Mouse (Mus musculus) neural tube, embryonic 15.5 days (tissue): ENCODE results near the gene Rbfox1. TPM values are rescaled to one million over a fixed set of nuclear protein-coding genes. Genes with fewer than 3 reads are reported as not detected.

Experiments
- ATAC-seq: fragments of 200-750 bp; cut with Nextera tagmentation; 2 replicates; pipeline ENCODE4 v1.8.0; 2017; ENCODE audit warnings: mild to moderate bottlenecking, moderate TSS enrichment, moderate library complexity; ENCODE audit not compliant: low FRiP score
- H3K27ac ChIP-seq: fragments of 300-500 bp; sonication (generic); replicated peaks from 2 replicates; pipeline ENCODE4 v1.5.1; 2015; ENCODE audit warnings: mild to moderate bottlenecking, inconsistent platforms
- H3K27me3 ChIP-seq: fragments of 300-500 bp; sonication (generic); replicated peaks from 2 replicates; pipeline ENCODE4 v1.6.1; 2015; ENCODE audit warnings: inconsistent platforms
- H3K36me3 ChIP-seq: fragments of 300-500 bp; sonication (generic); 2 replicates; pipeline ENCODE4 v1.6.1; 2015; ENCODE audit warnings: inconsistent platforms
- H3K4me1 ChIP-seq: fragments of 300-500 bp; sonication (generic); 2 replicates; pipeline ENCODE4 v1.6.1; 2015; ENCODE audit warnings: inconsistent platforms
- H3K4me2 ChIP-seq: fragments of 300-500 bp; sonication (generic); 2 replicates; pipeline ENCODE4 v1.6.1; 2015; ENCODE audit warnings: inconsistent platforms, mild to moderate bottlenecking, moderate library complexity
- H3K4me3 ChIP-seq: fragments of 300-500 bp; sonication (generic); replicated peaks from 2 replicates; pipeline ENCODE4 v1.5.1; 2015; ENCODE audit warnings: mild to moderate bottlenecking, inconsistent platforms
- H3K9ac ChIP-seq: fragments of 300-500 bp; sonication (generic); replicated peaks from 2 replicates; pipeline ENCODE4 v1.6.1; 2015; ENCODE audit warnings: mild to moderate bottlenecking, inconsistent platforms
- H3K9me3 ChIP-seq: fragments of 300-500 bp; sonication (generic); replicated peaks from 2 replicates; pipeline ENCODE4 v1.6.1; 2016; ENCODE audit warnings: inconsistent platforms
- WGBS: fragments of 180-500 bp; shearing (Covaris S2); methylation state at CpG from one replicate; pipeline ENCODE4 v1.1.7; 2015; ENCODE audit warnings: mixed read lengths; 5-methylcytosine and 5-hydroxymethylcytosine counted together
- polyA plus RNA-seq: library from polyadenylated mRNA; unstranded; fragments of >200 nt; fragmentation: Nextera tagmentation; extraction: Ambion mirVana; gene quantifications from 2 replicates; pipeline ENCODE4 v1.2.1, GENCODE M21; 2015

Rbfox1 gene
- polyA plus RNA-seq, 1 experiment from 2014 or later: 351 TPM

- no peak for ATAC-seq
Measured at GRCm38 (mm10) chr16:6851393-6851792, 966.2 kb downstream of the Rbfox1 start.

GRCm38 (mm10) chr16:6853796-6854195 lies 968.6 kb downstream of the Rbfox1 start:
- Histone ChIP-seq H3K4me2 (no peak overlapping the region), H3K27me3 (no peaks in the 10 kb centered on the region), H3K27ac (no peak overlapping the region), H3K9ac (no peak overlapping the region), H3K9me3 (no peaks in the 10 kb centered on the region), H3K4me1 (peaks cover 6% of the 10 kb centered on the region; the same call in 1 of the 2 replicates), H3K4me3 (no peak overlapping the region), H3K36me3 (no peaks in the 10 kb centered on the region)
- WGBS: 74% methylated on average over 2 of the region's 2 CpGs
- ATAC-seq: no peak

More at GRCm38 (mm10) chr16:6851393-6851792, 966.2 kb downstream of the Rbfox1 start:
- no peak overlapping the region for H3K4me3 ChIP-seq
- no peaks in the 10 kb centered on the region for H3K27me3 ChIP-seq
- H3K4me1 ChIP-seq: peaks cover 6% of the 10 kb centered on the region; the same call in 1 of the 2 replicates
- no peaks in the 10 kb centered on the region for H3K9me3 ChIP-seq
- no peak overlapping the region for H3K27ac ChIP-seq
- WGBS: 17% methylated on average over 9 of the region's 9 CpGs
- H3K4me2 ChIP-seq: no peak overlapping the region
- no peak overlapping the region for H3K9ac ChIP-seq
- no peaks in the 10 kb centered on the region for H3K36me3 ChIP-seq

DNA sequence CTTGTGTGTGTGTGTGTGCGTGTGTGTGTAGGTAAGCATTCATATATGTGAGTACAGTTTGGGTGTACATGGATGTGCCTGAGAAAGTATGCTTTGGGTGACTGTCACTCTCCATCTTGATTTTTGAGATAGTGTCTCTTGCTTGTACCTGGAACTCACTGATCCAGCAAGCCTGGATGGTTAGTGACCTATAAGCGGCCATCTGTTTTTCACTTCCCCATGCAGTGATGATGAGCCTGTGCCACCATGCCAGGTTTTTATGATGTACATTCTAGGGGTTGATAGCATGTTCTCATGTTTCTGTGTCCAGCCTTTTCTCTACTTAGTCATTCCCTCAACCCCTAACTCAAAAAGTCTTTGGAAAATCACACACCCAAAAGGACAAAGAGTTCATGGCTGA lies 976.5 kb downstream of the Rbfox1 start:
- H3K36me3 ChIP-seq: no peaks in the 10 kb centered on the region
- 96% methylated on average over 2 of the region's 2 CpGs for WGBS

DNA sequence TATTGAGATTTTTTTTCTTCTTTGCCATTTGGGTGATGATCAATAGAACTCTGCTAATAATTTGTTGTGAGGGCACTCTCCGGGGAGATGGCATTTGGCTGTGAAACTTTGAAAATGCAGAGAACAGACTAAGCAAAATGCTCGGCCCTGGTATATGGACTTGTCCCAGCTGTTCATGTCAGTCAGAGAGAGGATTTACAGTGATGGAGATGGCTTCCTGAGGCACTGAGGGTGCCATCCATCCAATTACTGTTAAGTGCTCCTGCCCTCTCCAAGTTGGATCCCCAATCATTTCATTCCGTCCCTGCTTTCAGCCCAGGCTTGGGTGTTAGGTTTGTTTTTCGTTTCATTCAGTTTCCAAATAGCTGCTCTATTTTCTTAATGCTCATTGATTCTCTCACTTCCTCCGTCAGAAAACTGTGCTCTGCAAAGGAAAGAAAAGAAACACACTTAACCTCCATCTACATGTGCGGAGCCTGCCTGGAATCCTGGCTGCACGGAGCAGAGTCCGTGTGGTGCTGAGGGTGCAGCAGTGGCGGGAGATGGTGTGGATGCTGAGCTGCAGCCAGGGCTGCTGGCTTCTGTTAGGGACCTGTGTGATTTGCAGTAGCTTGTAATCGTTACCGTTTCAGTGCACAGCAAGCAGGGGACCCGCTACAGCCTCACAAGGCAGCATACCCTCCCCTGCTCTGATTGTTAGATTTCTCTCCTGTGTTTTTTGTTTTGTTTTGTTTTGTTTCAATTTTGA lies 997.7 kb downstream of the Rbfox1 start:
- no peak overlapping the region for H3K4me3 ChIP-seq
- ATAC-seq: peak; percentile 77
- H3K4me1 ChIP-seq: peaks cover 44% of the 10 kb centered on the region
- H3K36me3 ChIP-seq: no peaks in the 10 kb centered on the region
- H3K9ac ChIP-seq: peak overlapping the region; percentile 17; the same call in 1 of the 2 replicates
- no peaks in the 10 kb centered on the region for H3K9me3 ChIP-seq
- H3K27ac ChIP-seq: peak overlapping the region; percentile 85
- 11% methylated on average over 12 of the region's 12 CpGs for WGBS
- no peaks in the 10 kb centered on the region for H3K27me3 ChIP-seq
- H3K4me2 ChIP-seq: peak overlapping the region; percentile 43

More for the DNA sequence above, 976.5 kb downstream of the Rbfox1 start:
- no peak overlapping the region for H3K4me3 ChIP-seq
- H3K27me3 ChIP-seq: no peaks in the 10 kb centered on the region
- no peak for ATAC-seq
- H3K9me3 ChIP-seq: no peaks in the 10 kb centered on the region
- H3K4me2 ChIP-seq: no peak overlapping the region
- H3K4me1 ChIP-seq: no peaks in the 10 kb centered on the region; the same call in 1 of the 2 replicates
- no peak overlapping the region for H3K27ac ChIP-seq
- H3K9ac ChIP-seq: no peak overlapping the region

GRCm38 (mm10) chr16:6883798-6884197 lies 998.6 kb downstream of the Rbfox1 start:
- no peak; the same call in 1 of the 2 replicates for ATAC-seq
- Histone ChIP-seq H3K4me2 (no peak overlapping the region), H3K4me1 (peaks cover 44% of the 10 kb centered on the region), H3K27me3 (no peaks in the 10 kb centered on the region), H3K36me3 (no peaks in the 10 kb centered on the region), H3K9ac (no peak overlapping the region), H3K27ac (peak overlapping the region; percentile 85), H3K4me3 (no peak overlapping the region), H3K9me3 (no peaks in the 10 kb centered on the region)
- WGBS: 31% methylated on average over 1 of the region's 1 CpGs

GRCm38 (mm10) chr16:6885617-6886016 lies 1000.5 kb downstream of the Rbfox1 start:
- no peak for ATAC-seq
- H3K9ac ChIP-seq: no peak overlapping the region
- no peak overlapping the region for H3K4me2 ChIP-seq
- no peak overlapping the region for H3K27ac ChIP-seq
- no peak overlapping the region for H3K4me3 ChIP-seq
- H3K4me1 ChIP-seq: peaks cover 41% of the 10 kb centered on the region
- no peaks in the 10 kb centered on the region for H3K36me3 ChIP-seq
- 62% methylated on average over 3 of the region's 3 CpGs for WGBS
- no peaks in the 10 kb centered on the region for H3K9me3 ChIP-seq
- no peaks in the 10 kb centered on the region for H3K27me3 ChIP-seq

GRCm38 (mm10) chr16:6889221-6889620 lies 1004.1 kb downstream of the Rbfox1 start:
- Histone ChIP-seq H3K36me3 (no peaks in the 10 kb centered on the region), H3K9ac (no peak overlapping the region), H3K9me3 (no peaks in the 10 kb centered on the region), H3K4me2 (no peak overlapping the region), H3K4me3 (no peak overlapping the region), H3K27ac (no peak overlapping the region), H3K4me1 (peaks cover 9% of the 10 kb centered on the region), H3K27me3 (no peaks in the 10 kb centered on the region)
- no peak for ATAC-seq
- WGBS: 76% methylated on average over 4 of the region's 4 CpGs

- H3K27ac ChIP-seq: peak overlapping the region; percentile 29
- no peak overlapping the region for H3K9ac ChIP-seq
- peaks cover 13% of the 10 kb centered on the region for H3K4me1 ChIP-seq
- H3K9me3 ChIP-seq: no peaks in the 10 kb centered on the region
- no peaks in the 10 kb centered on the region for H3K27me3 ChIP-seq
- ATAC-seq: no peak
- H3K4me3 ChIP-seq: no peak overlapping the region
- H3K4me2 ChIP-seq: no peak overlapping the region
- H3K36me3 ChIP-seq: no peaks in the 10 kb centered on the region
- WGBS: 40% methylated on average over 6 of the region's 6 CpGs
Measured at GRCm38 (mm10) chr16:6897734-6898133, 1012.6 kb downstream of the Rbfox1 start.

- Histone ChIP-seq H3K9me3 (no peaks in the 10 kb centered on the region), H3K27me3 (no peaks in the 10 kb centered on the region), H3K4me3 (no peak overlapping the region), H3K9ac (no peak overlapping the region), H3K27ac (no peak overlapping the region), H3K4me1 (peaks cover 13% of the 10 kb centered on the region), H3K4me2 (no peak overlapping the region), H3K36me3 (no peaks in the 10 kb centered on the region)
- no peak for ATAC-seq
- 73% methylated on average over 2 of the region's 2 CpGs for WGBS
Measured at GRCm38 (mm10) chr16:6900006-6900405, 1014.9 kb downstream of the Rbfox1 start.

DNA sequence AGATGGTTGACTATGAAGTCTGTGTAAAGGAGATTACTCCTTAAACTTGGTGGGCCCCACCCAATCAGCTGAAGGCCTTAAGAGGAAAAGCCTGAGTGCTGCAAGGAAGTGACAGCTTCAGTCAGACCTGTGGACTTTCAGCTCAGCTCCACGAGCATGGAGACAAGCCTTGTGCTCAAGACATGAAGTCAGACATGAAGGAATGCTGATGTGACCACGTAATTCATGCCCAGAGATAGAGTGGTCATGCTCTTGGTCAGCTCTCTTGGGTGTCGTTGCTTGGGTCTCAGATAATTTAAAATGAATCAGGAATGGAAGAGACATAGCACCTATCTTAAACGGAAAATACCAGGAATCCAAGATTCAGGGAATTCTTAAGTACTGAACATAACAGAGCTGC lies 1019.8 kb downstream of the Rbfox1 start:
- WGBS: 78% methylated on average over 4 of the region's 4 CpGs
- Histone ChIP-seq H3K36me3 (no peaks in the 10 kb centered on the region), H3K4me1 (peaks cover 6% of the 10 kb centered on the region; the same call in 1 of the 2 replicates), H3K27me3 (no peaks in the 10 kb centered on the region), H3K27ac (no peak overlapping the region), H3K4me3 (no peak overlapping the region), H3K9ac (no peak overlapping the region), H3K4me2 (no peak overlapping the region), H3K9me3 (no peaks in the 10 kb centered on the region)
- ATAC-seq: no peak

GRCm38 (mm10) chr16:6906001-6906400 lies 1020.8 kb downstream of the Rbfox1 start:
- Histone ChIP-seq H3K4me2 (no peak overlapping the region), H3K36me3 (no peaks in the 10 kb centered on the region), H3K9ac (no peak overlapping the region), H3K4me1 (peaks cover 6% of the 10 kb centered on the region; the same call in 1 of the 2 replicates), H3K27ac (no peak overlapping the region), H3K4me3 (no peak overlapping the region), H3K9me3 (no peaks in the 10 kb centered on the region), H3K27me3 (no peaks in the 10 kb centered on the region)
- 67% methylated on average over 2 of the region's 2 CpGs for WGBS
- no peak for ATAC-seq

DNA sequence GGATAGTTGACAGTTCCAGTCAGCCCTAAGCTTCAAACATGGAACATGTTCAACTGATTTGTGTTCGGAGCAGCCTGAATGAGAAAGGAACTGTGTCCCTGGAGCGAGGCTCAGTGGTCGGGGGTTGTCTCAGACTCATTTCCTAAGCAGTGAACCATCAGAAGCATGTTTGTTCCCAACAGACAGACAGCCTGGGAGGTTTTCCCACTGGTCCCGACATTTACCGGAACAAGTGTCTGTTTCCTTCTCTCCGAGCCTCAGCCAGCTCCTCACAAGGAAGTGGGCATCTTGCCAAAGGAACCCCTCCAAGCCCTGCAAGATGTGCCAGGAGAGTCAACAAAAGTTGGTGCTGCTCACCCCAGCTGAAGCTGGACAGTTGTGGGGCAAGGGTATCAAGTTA lies 1022.4 kb downstream of the Rbfox1 start:
- no peaks in the 10 kb centered on the region for H3K36me3 ChIP-seq
- no peak overlapping the region for H3K27ac ChIP-seq
- H3K9ac ChIP-seq: no peak overlapping the region
- H3K27me3 ChIP-seq: no peaks in the 10 kb centered on the region
- H3K4me1 ChIP-seq: peaks cover 6% of the 10 kb centered on the region; the same call in 1 of the 2 replicates
- no peak overlapping the region for H3K4me3 ChIP-seq
- no peak for ATAC-seq
- H3K4me2 ChIP-seq: no peak overlapping the region
- no peaks in the 10 kb centered on the region for H3K9me3 ChIP-seq
- WGBS: 54% methylated on average over 6 of the region's 6 CpGs
